Mouse (Mus musculus) bone marrow macrophage, adult 2 months (primary cell): ENCODE results near the gene Zfp64.

Source experiments
- CTCF ChIP-seq: IDR thresholded peaks from 2 replicates; pipeline ENCODE4 v1.5.1; 2012; ENCODE audit warnings: low read depth, mild to moderate bottlenecking, low read length, moderate library complexity
- POLR2A ChIP-seq: IDR thresholded peaks from 2 replicates; pipeline ENCODE4 v1.6.1; 2012; ENCODE audit warnings: mild to moderate bottlenecking, low read depth, low read length, borderline replicate concordance

- TF ChIP-seq CTCF (no peak), POLR2A (no peak)
Measured at GRCm38 (mm10) chr2:168871767-168872511, 83.4 kb downstream of the Zfp64 start.
